Mouse (Mus musculus): Measurements from ENCODE around the gene Col5a3.

GRCm38 (mm10) chr9:20822821-20823220 is 8.0 kb upstream of the Col5a3 start:
- no peak for TF ChIP-seq CTCF (conservative IDR thresholded peaks at IDR 0.05; ENCODE audit: low read length)
- no peak for TF ChIP-seq NANOG (IDR thresholded peaks at IDR 0.05; ENCODE audit: borderline replicate concordance, low read length)
- TF ChIP-seq POU5F1 (IDR thresholded peaks at IDR 0.05; ENCODE audit: borderline replicate concordance, low read length), result no peak
